Mouse (Mus musculus): ENCODE results near the gene Dhx15.

DNA sequence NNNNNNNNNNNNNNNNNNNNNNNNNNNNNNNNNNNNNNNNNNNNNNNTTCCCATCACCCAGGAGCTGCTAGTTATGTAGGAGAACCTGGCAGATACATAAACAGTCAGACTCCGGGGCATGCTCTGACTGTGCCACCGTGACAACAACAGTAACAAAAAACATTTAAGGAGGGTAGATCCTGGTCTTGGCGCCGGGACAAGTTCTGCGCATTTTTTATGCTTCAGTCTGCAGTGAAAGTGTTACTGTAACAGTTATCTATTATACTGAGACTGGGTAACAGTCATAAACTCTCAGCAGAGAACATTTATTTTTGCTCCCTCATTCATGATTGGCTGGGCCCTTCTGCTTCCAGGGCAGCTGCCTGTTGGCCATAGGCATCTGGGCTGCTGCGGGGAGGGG lies 27.9 kb upstream of the Dhx15 start:
- TF ChIP-seq EP300 (IDR thresholded peaks at IDR 0.05; ENCODE audit: low read depth): no peak
- TF ChIP-seq CTCF (IDR thresholded peaks at IDR 0.05; ENCODE audit: low read depth): no peak

All from heart, postnatal 0 days (tissue).